Mouse (Mus musculus) right cerebral cortex, postnatal 25 days (tissue): ENCODE results near the gene Wars2.

Experiments used
- DNase-seq: peaks from one replicate; pipeline ENCODE4 v3.0.0; 2022

Gene Wars2

DNA sequence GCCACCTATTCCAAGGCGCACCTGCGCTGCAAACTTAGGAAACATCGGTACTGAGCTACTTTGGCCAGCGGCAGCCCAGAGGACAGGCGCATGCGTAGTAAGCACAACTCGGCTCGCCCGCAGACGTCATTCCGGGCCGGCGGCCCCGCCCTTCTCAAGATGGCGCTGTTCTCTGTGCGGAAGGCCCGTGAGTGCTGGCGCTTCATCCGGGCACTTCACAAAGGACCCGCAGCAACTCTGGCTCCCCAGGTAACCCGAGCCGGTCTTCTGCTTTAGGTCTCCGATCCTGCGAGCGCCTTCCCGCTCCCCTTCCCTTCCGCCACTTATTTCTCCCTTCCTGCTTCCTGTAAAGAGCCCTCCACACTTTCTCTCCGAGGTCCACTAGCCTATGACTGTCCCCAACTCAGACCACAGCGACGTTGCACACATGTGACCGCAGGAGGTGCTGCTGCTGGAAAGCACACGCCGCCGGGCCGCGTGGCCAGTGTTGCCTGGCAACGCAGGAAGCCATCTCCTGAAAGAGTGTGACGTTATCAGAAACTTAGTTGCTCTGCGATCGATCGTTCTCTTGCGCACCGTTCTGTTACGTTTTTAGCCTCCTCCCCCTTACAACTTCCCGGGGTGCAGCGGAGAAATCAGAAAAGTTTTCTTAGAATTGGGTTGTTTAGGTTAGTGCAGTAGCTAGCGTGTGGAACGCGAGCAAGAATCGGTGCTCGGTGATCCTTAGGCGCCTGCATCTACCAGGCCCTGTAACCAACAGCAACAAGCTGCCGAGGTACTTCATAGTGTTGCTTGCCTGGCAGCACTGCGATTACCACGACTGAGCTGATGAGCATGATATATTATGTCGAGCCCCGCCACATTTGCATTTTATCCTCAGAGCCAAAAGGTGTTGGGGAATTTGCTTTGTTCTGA lies at the start of gene Wars2:
Gene Wars2 (plus strand): TSS at position 129 of the 915 bp plus-strand sequence.
- peak; percentile 95 for DNase-seq

DNA sequence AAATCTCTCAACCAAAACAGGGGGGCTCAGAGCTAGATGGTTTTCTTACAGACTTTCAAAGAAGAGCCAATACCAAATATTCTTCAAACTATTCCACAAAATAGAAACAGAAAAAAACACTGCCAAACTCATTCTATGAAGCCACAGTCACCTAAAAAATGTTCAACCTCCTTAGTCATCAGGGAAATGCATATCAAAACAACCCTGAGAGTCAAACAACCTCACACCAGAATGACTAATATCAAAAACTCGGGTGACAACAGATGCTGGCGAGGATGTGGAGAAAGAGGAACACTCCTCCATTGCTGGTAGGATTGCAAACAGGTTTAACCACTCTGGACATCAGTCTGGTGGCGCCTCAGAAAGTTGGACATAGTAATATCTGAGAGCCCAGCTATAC lies 44.1 kb upstream of the Wars2 start:
- no peak for DNase-seq

- no peak for DNase-seq
These were observed 30.3 kb upstream of the Wars2 start for GRCm38 (mm10) chr3:99110353-99111213.

- no peak for DNase-seq
These were observed 29.7 kb upstream of the Wars2 start for GRCm38 (mm10) chr3:99111214-99111608.

DNA sequence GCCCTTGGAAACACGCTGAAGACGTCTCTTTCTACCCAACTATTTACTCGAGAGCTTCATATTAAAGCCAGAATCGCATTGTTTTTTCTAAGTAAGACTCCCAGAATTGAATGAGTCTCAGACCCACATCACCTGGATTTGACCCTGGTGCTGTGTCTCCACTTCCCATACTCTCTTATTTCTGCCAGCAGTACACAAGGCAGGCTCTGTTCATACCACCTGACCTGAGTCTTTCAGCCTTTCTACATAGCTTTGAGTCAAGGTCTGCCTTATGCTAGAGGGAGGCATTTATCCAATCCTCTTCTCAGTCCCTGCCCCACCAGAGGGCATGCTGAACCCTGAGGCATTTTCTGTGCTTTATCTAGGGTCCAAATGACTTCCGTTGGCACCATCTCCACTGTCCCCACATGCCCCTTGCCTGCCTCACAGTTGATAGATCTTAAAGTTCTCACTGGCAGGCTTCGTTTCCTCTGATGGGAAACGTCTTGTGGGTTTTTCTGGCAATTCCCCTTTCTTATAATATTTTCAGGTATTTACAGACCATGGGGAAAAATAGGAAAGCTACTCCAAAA lies 27.5 kb upstream of the Wars2 start:
- DNase-seq: no peak

DNA sequence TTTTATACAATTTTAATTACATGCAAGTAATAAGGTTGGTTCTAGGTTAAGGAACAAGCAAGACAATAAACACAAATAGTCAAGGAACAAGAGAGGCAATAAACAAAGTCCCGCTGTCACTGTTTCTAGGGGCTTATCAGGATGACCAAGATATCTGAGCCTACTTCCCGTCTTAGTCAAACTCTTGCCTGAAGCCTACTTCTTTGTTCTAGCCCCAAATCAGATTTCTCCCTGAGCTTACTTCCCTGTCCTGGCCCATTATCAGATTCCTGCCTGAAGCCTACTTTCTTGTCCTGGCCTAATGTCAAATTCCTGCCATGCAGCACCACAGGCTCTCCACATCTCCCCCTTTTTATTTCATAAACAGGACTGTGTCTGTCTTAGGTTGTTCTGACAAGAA lies 19.9 kb upstream of the Wars2 start:
- DNase-seq: no peak

GRCm38 (mm10) chr3:99130521-99130920 lies 10.3 kb upstream of the Wars2 start:
- peak; percentile 21 for DNase-seq

DNA sequence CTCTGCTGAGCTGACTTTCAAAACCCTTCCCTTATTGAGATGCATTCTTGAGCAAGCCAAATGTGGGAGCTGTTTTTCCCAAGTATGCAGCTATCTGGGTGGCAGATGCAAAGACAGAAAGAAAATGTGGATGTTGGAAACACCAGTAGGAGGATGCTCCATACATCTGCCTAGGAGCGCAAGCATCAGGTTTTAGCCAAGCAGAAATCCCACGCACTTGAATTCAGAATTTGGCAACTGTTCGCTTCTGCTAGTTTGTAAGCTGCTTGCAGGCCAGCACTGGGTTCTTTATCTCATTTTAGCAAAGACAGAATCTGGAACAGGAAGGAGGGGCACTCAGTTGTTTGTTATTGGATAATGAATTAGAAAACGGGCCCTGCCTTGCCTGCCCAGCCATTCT lies 8.9 kb upstream of the Wars2 start:
- DNase-seq: peak; percentile 47

GRCm38 (mm10) chr3:99133913-99134312 lies 7.0 kb upstream of the Wars2 start:
- DNase-seq: no peak

DNA sequence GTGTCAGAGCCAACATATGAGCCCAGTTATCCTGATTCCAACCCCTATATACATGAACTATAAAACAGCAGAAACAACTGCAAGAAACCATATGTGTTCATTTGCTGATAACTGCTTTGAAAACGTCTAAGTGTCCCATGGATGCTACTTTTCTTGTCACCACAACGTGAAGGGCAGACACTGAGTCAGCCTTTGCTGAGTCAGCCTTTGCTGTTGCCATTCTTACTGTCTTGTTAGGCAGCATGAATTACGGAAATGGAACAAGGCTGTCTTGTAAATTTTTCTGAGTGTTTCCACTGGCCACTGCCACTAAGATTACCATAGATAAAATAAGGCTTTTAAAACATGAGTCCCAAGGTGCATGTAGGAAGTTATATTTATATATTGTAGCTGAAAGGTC lies 7.0 kb downstream of the Wars2 start:
- DNase-seq: no peak

DNA sequence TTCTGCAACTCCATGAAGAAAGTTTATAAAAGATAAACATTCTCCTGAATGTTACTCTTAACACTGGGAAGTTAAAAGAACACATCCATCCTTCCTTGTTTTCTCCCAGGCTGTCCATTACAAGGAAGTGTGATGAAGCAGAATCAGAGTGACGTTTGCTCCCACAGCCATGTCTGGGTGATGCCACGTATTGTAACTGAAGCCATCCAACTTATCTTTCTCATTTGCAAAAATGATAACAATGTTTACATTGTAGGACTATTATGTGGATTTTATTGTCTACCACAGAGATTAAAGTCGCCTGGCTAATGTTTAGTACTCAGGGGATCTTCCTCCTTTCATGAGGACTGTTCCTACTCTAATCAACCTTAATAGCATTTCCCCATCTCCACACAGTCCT lies 8.2 kb downstream of the Wars2 start:
- no peak for DNase-seq

GRCm38 (mm10) chr3:99156286-99156685 lies 15.4 kb downstream of the Wars2 start:
- no peak for DNase-seq

- DNase-seq: no peak
These were observed 16.1 kb downstream of the Wars2 start for GRCm38 (mm10) chr3:99156987-99157386.

DNA sequence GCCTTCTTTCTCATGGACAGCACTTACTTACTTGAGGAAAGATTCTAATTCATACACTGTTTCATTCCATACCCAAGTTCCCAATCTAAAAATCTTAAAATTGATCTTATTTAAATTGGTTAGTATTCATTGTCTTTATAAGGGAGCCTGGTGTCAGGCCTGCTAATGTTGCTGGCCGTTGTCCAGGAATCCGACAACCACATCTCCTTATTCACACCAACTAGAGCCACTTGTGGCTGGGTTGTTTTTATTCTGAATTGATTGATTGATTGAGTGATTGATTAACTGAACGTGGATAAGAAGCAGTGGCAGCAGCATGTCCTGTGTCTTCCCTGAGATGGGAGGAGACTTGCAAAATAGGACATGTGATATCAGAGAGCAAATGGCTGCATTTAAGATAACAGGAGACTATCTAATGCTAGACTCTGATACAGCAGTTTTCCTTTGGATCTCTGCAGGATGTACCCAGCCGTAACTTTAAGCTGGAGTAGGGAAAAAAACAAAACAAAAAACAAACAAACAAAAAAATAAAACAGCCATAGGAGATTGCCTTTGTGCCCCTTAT lies 16.7 kb downstream of the Wars2 start:
- DNase-seq: no peak

GRCm38 (mm10) chr3:99160016-99160415 lies 19.1 kb downstream of the Wars2 start:
- DNase-seq: no peak

GRCm38 (mm10) chr3:99162191-99162590 lies 21.3 kb downstream of the Wars2 start:
- no peak for DNase-seq

DNA sequence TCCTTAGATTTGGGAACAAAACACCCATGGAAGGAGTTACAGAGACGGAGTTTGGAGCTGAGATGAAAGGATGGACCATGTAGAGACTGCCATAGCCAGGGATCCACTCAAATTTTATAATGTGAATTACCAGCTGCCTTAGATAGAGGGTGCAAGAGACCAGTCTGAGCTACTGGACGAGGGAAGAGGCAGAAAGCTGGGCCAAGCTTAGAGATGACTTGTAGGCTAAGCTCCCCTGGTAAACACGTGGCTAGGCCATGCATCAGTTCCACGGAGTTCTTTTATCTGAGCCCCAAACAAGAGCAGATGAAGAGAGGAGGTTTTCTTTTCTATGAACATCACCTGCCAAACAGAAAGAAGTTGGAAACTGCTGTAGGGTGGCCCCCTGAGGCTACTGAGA lies 26.9 kb downstream of the Wars2 start:
- DNase-seq: no peak

DNA sequence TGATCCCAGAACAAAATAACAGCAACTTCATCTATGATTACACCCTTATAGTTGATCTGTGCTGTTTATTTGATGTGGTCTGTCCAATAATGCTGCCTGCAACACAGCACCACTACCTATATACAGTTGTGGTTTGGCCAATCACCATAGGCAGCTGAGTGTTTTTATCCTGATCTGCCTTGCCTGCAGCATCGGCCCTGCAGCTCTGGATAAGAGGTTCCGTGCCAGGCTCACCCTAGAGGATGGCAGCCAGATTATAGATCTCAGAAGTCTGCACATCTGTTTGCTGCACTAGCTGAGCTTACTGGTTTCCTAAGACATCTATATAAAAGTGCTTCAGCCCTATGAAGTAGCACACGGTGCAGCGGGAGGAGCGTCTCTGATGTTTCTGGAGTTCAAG lies 32.3 kb downstream of the Wars2 start:
- no peak for DNase-seq

GRCm38 (mm10) chr3:99174658-99175304 lies 33.9 kb downstream of the Wars2 start:
- no peak for DNase-seq

- DNase-seq: no peak
These were observed 42.6 kb downstream of the Wars2 start for GRCm38 (mm10) chr3:99183355-99184016.

DNA sequence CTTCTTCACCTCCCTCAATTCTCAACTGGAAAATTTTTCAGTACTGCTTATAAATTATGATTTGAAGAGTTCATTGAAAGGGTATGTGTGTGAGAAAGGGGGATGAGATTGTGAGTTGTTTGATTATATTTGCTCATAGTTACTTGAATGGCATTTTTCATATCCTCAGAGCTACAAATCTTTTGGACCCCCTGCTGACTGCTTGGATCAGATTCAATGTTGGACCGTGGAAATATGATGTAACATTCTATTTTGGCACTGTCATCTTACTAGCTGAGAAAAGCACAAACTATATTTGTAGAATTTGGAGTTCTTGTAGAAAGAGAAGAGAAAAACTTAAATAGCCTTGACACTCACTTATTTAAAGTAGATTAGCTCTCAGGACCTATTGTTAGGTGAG lies 43.5 kb downstream of the Wars2 start:
- DNase-seq: no peak

- no peak for DNase-seq
These were observed 47.2 kb downstream of the Wars2 start for GRCm38 (mm10) chr3:99188097-99188496.
